Mouse (Mus musculus) CH12.LX (cell line): ENCODE results near the gene Limd1. TPM values are rescaled to one million over a fixed set of nuclear protein-coding genes. Genes with fewer than 3 reads are reported as not detected.

Experiments
- DNase-seq: peaks from one replicate; pipeline ENCODE4 v3.0.0-alpha.2; 2013; ENCODE audit errors: extremely low read depth
- H3K27ac ChIP-seq: 2 replicates; pipeline ENCODE4 v1.5.1; 2012; ENCODE audit warnings: low read depth, mild to moderate bottlenecking, control low read depth, moderate library complexity; ENCODE audit not compliant: insufficient read depth
- H3K27me3 ChIP-seq: replicated peaks from 2 replicates; pipeline ENCODE3; 2012; ENCODE audit warnings: inconsistent platforms
- H3K36me3 ChIP-seq, 2 experiments: replicated peaks in 1 of 2; 2 replicates each; pipeline versions ENCODE3 to v1.6.1; 2012; ENCODE audit warnings: inconsistent platforms in 1 of 2, low read length in 1 of 2, mild to moderate bottlenecking in 1 of 2, mixed read lengths in 1 of 2, moderate library complexity in 1 of 2; ENCODE audit not compliant: control insufficient read depth in 1 of 2, insufficient read depth in 1 of 2
- H3K4me1 ChIP-seq, 2 experiments: 2 replicates each; pipeline ENCODE4 v1.6.1; 2012; ENCODE audit warnings: inconsistent platforms in 1 of 2, moderate library complexity in 1 of 2; ENCODE audit not compliant: insufficient read depth in 2 of 2, control insufficient read depth in 1 of 2
- H3K4me2 ChIP-seq: 2 replicates; pipeline ENCODE4 v1.6.1; 2012; ENCODE audit warnings: low read depth, mild to moderate bottlenecking, control low read depth; ENCODE audit not compliant: poor library complexity, insufficient read depth, severe bottlenecking
- H3K4me3 ChIP-seq, 3 experiments: fragments of 150-350 bp in 1 of 3; sonication (generic) in 1 of 3; replicated peaks in 1 of 3; 2 replicates each; pipeline versions ENCODE3 to v1.5.1; 2011 to 2012; ENCODE audit warnings: low read depth in 2 of 3, low read length in 2 of 3, mild to moderate bottlenecking in 2 of 3, moderate library complexity in 2 of 3, control low read depth in 1 of 3, improper control_type of control experiment in 1 of 3, inconsistent platforms in 1 of 3, mixed read lengths in 1 of 3; ENCODE audit not compliant: poor library complexity in 1 of 3
- H3K79me2 ChIP-seq: replicated peaks from 2 replicates; pipeline ENCODE4 v1.6.1; 2012; ENCODE audit warnings: mild to moderate bottlenecking, moderate library complexity; ENCODE audit not compliant: control insufficient read depth, poor library complexity, insufficient read depth, severe bottlenecking; ENCODE audit errors: extremely low read depth
- H3K9ac ChIP-seq: 2 replicates; pipeline ENCODE4 v1.6.1; 2012; ENCODE audit warnings: low read depth, mild to moderate bottlenecking, control low read depth, moderate library complexity; ENCODE audit not compliant: insufficient read depth
- H3K9me3 ChIP-seq: replicated peaks from 2 replicates; pipeline ENCODE3; 2012; ENCODE audit warnings: low read length, inconsistent platforms, mixed read lengths
- CHD1 ChIP-seq: IDR thresholded peaks from 2 replicates; pipeline ENCODE4 v1.6.1; 2012; ENCODE audit warnings: low read depth, low read length, improper control_type of control experiment, inconsistent platforms
- CTCF ChIP-seq, 2 experiments: IDR thresholded peaks in 1 of 2; conservative IDR thresholded peaks in 1 of 2; 2 replicates each; pipeline ENCODE4 v1.5.1; 2011 to 2012; ENCODE audit warnings: low read depth in 2 of 2, low read length in 2 of 2, improper control_type of control experiment in 1 of 2, inconsistent platforms in 1 of 2, mild to moderate bottlenecking in 1 of 2, moderate library complexity in 1 of 2
- ELF1 ChIP-seq: IDR thresholded peaks from 2 replicates; pipeline ENCODE4 v1.6.1; 2014; ENCODE audit warnings: low read depth, mild to moderate bottlenecking, inconsistent platforms, low read length, improper control_type of control experiment
- EP300 ChIP-seq: IDR thresholded peaks from 2 replicates; pipeline ENCODE4 v1.6.1; 2011; ENCODE audit warnings: low read length, improper control_type of control experiment
- ETS1 ChIP-seq: conservative IDR thresholded peaks from 2 replicates; pipeline ENCODE4 v1.6.1; 2012; ENCODE audit warnings: low read depth, mild to moderate bottlenecking, inconsistent platforms, low read length, improper control_type of control experiment, moderate library complexity
- MAFK ChIP-seq: IDR thresholded peaks from 2 replicates; pipeline ENCODE4 v1.6.1; 2011; ENCODE audit warnings: low read length, improper control_type of control experiment; ENCODE audit not compliant: insufficient replicate concordance
- MAZ ChIP-seq: IDR thresholded peaks from 2 replicates; pipeline ENCODE4 v1.6.1; 2012; ENCODE audit warnings: low read depth, mild to moderate bottlenecking, inconsistent platforms, low read length, improper control_type of control experiment, moderate library complexity
- MEF2A ChIP-seq: IDR thresholded peaks from 2 replicates; pipeline ENCODE4 v1.6.1; 2014; ENCODE audit warnings: low read depth, mild to moderate bottlenecking, inconsistent platforms, low read length, improper control_type of control experiment, borderline replicate concordance
- MXI1 ChIP-seq: IDR thresholded peaks from 2 replicates; pipeline ENCODE4 v1.6.1; 2011; ENCODE audit warnings: mild to moderate bottlenecking, low read depth, low read length, improper control_type of control experiment
- MYC ChIP-seq: IDR thresholded peaks from 2 replicates; pipeline ENCODE4 v1.6.1; 2011; ENCODE audit warnings: low read depth, mild to moderate bottlenecking, improper control_type of control experiment, low read length
- POLR2A ChIP-seq: IDR thresholded peaks from 2 replicates; pipeline ENCODE4 v1.6.1; 2011; ENCODE audit warnings: low read depth, mild to moderate bottlenecking, improper control_type of control experiment, low read length
- POLR2AphosphoS2 ChIP-seq: IDR thresholded peaks from 2 replicates; pipeline ENCODE4 v1.6.1; 2011; ENCODE audit warnings: low read depth, low read length, improper control_type of control experiment
- TBP ChIP-seq: conservative IDR thresholded peaks from 2 replicates; pipeline ENCODE4 v1.6.1; 2011; ENCODE audit warnings: low read depth, low read length, improper control_type of control experiment
- ZC3H11A ChIP-seq: IDR thresholded peaks from 2 replicates; pipeline ENCODE4 v1.6.1; 2012; ENCODE audit warnings: low read depth, mild to moderate bottlenecking, inconsistent platforms, low read length, improper control_type of control experiment
- ZNF384 ChIP-seq: IDR thresholded peaks from 2 replicates; pipeline ENCODE4 v1.6.1; 2012; ENCODE audit warnings: low read depth, low read length, improper control_type of control experiment, inconsistent platforms
- dilution Hi-C: fragments of 300-500 bp; cut with MboI; formaldehyde crosslinking; loops from 2 replicates; pipeline ENCODE4 v1.14.3; 2020; ENCODE audit warnings: low sequenced_read_pairs; ENCODE audit not compliant: extremely low pct_unique_long_range_greater_than_20kb, extremely low pct_ligation_motif_present
- in situ Hi-C: fragments of 300-500 bp; cut with MboI; formaldehyde crosslinking; loops from 3 replicates; pipeline ENCODE4 v1.14.3; 2019; ENCODE audit warnings: low sequenced_read_pairs, low pct_ligation_motif_present, low pct_unique_long_range_greater_than_20kb, mixed read lengths
- polyA plus RNA-seq: library from polyadenylated mRNA; unstranded; fragments of >175 nt; gene quantifications from 2 replicates; pipeline ENCODE4 v1.2.1, GENCODE M21; 2012; ENCODE audit warnings: low read depth; ENCODE audit not compliant: insufficient read length
- total RNA-seq, 2 experiments: library from RNA; depleted of rRNA; stranded (reverse); fragments of 300-350 nt in 1 of 2; fragments of >200 nt in 1 of 2; gene quantifications; 2 replicates each; pipeline ENCODE4 v1.2.3; 2012 to 2014

Limd1 gene
- total and polyA plus RNA-seq, 3 experiments, result 52.7 to 64.5 (median 60.5) TPM

DNA sequence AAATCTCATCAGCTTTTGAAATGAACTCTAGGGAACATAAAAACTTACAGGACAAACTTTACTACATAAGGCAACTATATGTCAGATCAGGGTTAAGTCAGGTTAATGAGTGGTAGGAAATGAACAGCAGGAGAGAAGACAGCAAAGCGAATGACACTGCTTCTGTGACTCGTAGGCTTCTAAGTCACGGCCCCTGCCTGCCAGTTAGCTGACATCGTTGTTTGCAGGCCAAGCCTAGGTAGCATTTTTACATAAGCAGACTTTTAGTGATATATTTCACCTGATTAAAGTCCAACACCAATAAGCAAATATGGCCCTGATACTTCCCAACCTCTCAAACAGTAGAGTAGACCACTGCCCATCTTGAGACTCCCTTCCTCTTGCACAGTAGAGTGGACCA lies 59.7 kb downstream of the Limd1 start:
- DNase-seq, result no peak
- dilution Hi-C loops, result no loop called here
- Histone ChIP-seq H3K9me3 (no peaks in the 10 kb centered on the region), H3K4me2 (peak overlapping the region; percentile 42), H3K79me2 (peaks cover 68% of the 10 kb centered on the region), H3K27ac (peak overlapping the region; percentile 67), H3K4me3 (no peak overlapping the region), H3K4me1 (peaks cover 8 to 72% of the 10 kb centered on the region in 2 experiments), H3K36me3 (peaks cover 3 to 11% of the 10 kb centered on the region in 2 experiments), H3K9ac (peak overlapping the region; percentile 38; the same call in 1 of the 2 replicates), H3K27me3 (no peaks in the 10 kb centered on the region)
- in situ Hi-C loops, result no loop called here
- TF ChIP-seq ZNF384 (no peak), MEF2A (no peak), CHD1 (peak; percentile 65), ETS1 (no peak), MYC (no peak), ELF1 (no peak)

DNA sequence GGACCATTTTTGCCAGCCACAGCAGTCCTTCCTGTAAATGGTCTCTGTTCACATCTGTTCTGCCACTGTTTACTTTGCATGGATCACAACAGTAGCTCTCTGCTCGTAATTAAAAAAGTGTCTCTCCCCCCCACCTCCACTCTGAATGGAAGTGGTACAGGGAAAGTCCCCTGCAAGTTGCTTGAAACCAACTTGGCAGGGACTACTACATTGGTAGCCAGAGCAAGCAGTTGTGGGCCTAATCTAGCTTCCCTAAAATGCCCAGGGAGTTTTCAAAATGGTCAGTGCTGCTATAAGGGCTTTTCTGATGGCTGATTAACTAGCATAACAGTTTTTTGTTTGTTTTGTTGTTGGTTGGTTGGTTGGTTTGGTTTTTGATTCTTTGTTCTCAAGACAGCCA lies 60.6 kb downstream of the Limd1 start:
- Histone ChIP-seq H3K4me3 (peak overlapping the region; percentile 39 to 50 (median 43)), H3K4me2 (peak overlapping the region; percentile 42), H3K9ac (peak overlapping the region; percentile 38), H3K79me2 (peaks cover 70% of the 10 kb centered on the region), H3K9me3 (no peaks in the 10 kb centered on the region), H3K27ac (peak overlapping the region; percentile 74), H3K27me3 (no peaks in the 10 kb centered on the region), H3K36me3 (peaks cover 9 to 17% of the 10 kb centered on the region in 2 experiments), H3K4me1 (peaks cover 8 to 67% of the 10 kb centered on the region in 2 experiments)
- DNase-seq, result peak; percentile 65
- 0 out of 2 replicates have a peak, but pooled peaks have one; percentile 6 for TF ChIP-seq ZNF384
- TF ChIP-seq CTCF (conservative IDR thresholded peaks at IDR 0.05 in 1 of 2, IDR thresholded peaks at IDR 0.05 in 1 of 2; ENCODE audit: low read depth in 2 of 2, low read length in 2 of 2), result no peak
- peak; percentile 31; the same call in 1 of the 2 replicates for TF ChIP-seq POLR2A
- 0 out of 2 replicates have a peak, but pooled peaks have one; percentile 56 for TF ChIP-seq TBP
- TF ChIP-seq ZC3H11A, result no peak
- TF ChIP-seq MAZ, result no peak
- peak; percentile 17; the same call in 1 of the 2 replicates for TF ChIP-seq EP300
- in situ Hi-C loops, result no loop called here
- dilution Hi-C loops, result no loop called here

DNA sequence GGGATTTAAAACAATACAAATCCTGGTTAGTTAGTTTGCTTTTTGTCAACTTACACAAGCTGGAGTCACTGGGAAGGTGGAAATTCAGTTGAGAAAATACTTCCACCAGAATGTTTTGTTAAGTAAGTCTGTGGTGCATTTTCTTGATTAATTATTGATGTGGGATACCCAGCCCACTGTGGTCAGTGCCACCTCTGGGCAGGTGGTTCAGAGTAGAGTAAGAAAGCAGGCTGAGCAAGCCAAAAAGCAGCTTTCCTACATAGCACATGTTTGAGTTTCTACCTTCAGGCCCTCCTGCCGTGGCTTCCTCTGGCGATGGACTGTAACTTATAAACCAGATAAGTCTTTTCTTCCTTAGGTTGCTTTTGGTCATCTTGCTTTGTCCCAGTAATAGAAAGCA lies 61.3 kb downstream of the Limd1 start:
- DNase-seq, result no peak
- Histone ChIP-seq H3K79me2 (peaks cover 64% of the 10 kb centered on the region), H3K36me3 (peaks cover 9 to 19% of the 10 kb centered on the region in 2 experiments), H3K9me3 (no peaks in the 10 kb centered on the region), H3K4me2 (peak overlapping the region; percentile 42), H3K4me3 (peak overlapping the region; percentile 38 to 50 (median 39)), H3K4me1 (peaks cover 8 to 62% of the 10 kb centered on the region in 2 experiments), H3K27me3 (no peaks in the 10 kb centered on the region), H3K27ac (peak overlapping the region; percentile 5; the same call in 1 of the 2 replicates), H3K9ac (peak overlapping the region; percentile 38)
- TF ChIP-seq ELF1 (no peak), POLR2AphosphoS2 (no peak), MXI1 (peak; percentile 25; the same call in 1 of the 2 replicates), MAFK (no peak), POLR2A (no peak)
- in situ Hi-C loops, result no loop called here
- dilution Hi-C loops, result no loop called here
